Mouse (Mus musculus) stomach, postnatal 0 days (tissue): Measurements from ENCODE around the gene Tenm4.

Source experiments
- CTCF ChIP-seq: IDR thresholded peaks from 2 replicates; pipeline ENCODE4 v1.5.1; 2016; ENCODE audit warnings: antibody characterized with exemption, low read depth, mild to moderate bottlenecking, moderate library complexity
- EP300 ChIP-seq: optimal IDR thresholded peaks from 2 replicates; pipeline ENCODE3; 2016; ENCODE audit warnings: antibody characterized with exemption

DNA sequence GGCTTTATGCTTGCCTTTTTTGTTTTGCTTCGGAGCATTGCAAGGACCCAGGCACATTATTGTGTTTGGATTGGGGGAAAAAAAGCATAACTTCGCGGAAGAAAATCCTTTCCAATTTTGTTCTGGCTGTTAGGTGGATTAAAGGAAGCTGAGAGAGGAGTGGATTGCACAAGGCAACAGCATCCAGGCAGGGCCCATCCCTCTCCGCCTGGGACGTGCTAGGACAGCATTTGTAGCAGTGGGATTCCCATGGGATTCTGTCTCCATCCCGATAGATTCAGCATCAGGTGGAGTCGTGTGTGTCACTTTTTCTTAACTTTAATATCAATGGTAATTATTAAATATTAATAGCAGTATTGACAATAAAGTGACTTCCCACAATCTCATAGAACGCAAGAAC, 255.9 kb downstream of the Tenm4 start:
- no peak for TF ChIP-seq CTCF
- TF ChIP-seq EP300, result no peak
